Comparison of ENCODE assay signal across 10 mouse cellular contexts in genomic region chr3:52897665-52898064, GRCm38 (mm10).
DNase-seq lines count a peak whose midpoint lies in the region; ATAC-seq and TF ChIP-seq lines count a peak whose summit lies in the region.
"Had no signal": no experiment of that assay in that cellular context is flagged by ENCODE, and none has a peak within 500 bp of the region (broad histone marks: within the 10 kb centered on the region; RNA-seq: fewer than 3 reads in every experiment).

No protein-coding gene starts in this region.

- no peak overlapping the region for H3K4me2 ChIP-seq in heart, embryonic 13.5 days
- no peak overlapping the region for H3K4me2 ChIP-seq in kidney, postnatal 0 days (ENCODE audit: low read length)

- H3K4me3 ChIP-seq in heart, embryonic 13.5 days, result no peak overlapping the region
- H3K4me3 ChIP-seq in kidney, postnatal 0 days (replicated peaks; ENCODE audit: low read depth, low read length), result no peak overlapping the region
- H3K4me3 ChIP-seq in midbrain, embryonic 10.5 days, result no peak overlapping the region
- no peak overlapping the region for H3K4me3 ChIP-seq in layer of hippocampus, adult 2 months

- H3K9me3 ChIP-seq in heart, embryonic 13.5 days, result no peaks in the 10 kb centered on the region
- H3K9me3 ChIP-seq in kidney, postnatal 0 days (replicated peaks; ENCODE audit: low read length), result no peaks in the 10 kb centered on the region
- H3K9me3 ChIP-seq in midbrain, embryonic 10.5 days (replicated peaks), result no peaks in the 10 kb centered on the region

- H3K36me3 ChIP-seq in heart, embryonic 13.5 days, result no peaks in the 10 kb centered on the region
- no peaks in the 10 kb centered on the region for H3K36me3 ChIP-seq in kidney, postnatal 0 days (ENCODE audit: insufficient read depth, low read length)
- no peaks in the 10 kb centered on the region for H3K36me3 ChIP-seq in midbrain, embryonic 10.5 days

- TF ChIP-seq CTCF in kidney, postnatal 0 days (IDR thresholded peaks at IDR 0.05; ENCODE audit: low read depth), result no peak
- no peak for TF ChIP-seq CTCF in layer of hippocampus, adult 2 months (conservative IDR thresholded peaks at IDR 0.05)

- H3K9ac ChIP-seq in heart, embryonic 13.5 days, result no peak overlapping the region
- no peak overlapping the region for H3K9ac ChIP-seq in kidney, postnatal 0 days (ENCODE audit: low read depth, low read length)
- H3K9ac ChIP-seq: liver, embryonic 14.5 days had no signal

- 13% methylated on average over 4 of the region's 4 CpGs for WGBS in heart, embryonic 13.5 days
- 45% methylated on average over 4 of the region's 4 CpGs for WGBS in kidney, postnatal 0 days
- WGBS in midbrain, embryonic 10.5 days, result 76% methylated on average over 4 of the region's 4 CpGs

- peak overlapping the region; percentile 84; the same call in 1 of the 2 replicates for H3K27ac ChIP-seq in heart, embryonic 13.5 days (replicated peaks)
- no peak overlapping the region for H3K27ac ChIP-seq in kidney, postnatal 0 days
- no peak overlapping the region for H3K27ac ChIP-seq in midbrain, embryonic 10.5 days (replicated peaks)
- no peak overlapping the region for H3K27ac ChIP-seq in layer of hippocampus, adult 2 months
- H3K27ac ChIP-seq: liver, embryonic 14.5 days had no signal

- peak; percentile 69 for ATAC-seq in heart, embryonic 13.5 days (ENCODE audit: extremely low read depth, insufficient number of reproducible peaks, low FRiP score, low TSS enrichment)
- no peak for ATAC-seq in kidney, postnatal 0 days (replicated peaks; ENCODE audit: low FRiP score, low read depth)

- DNase-seq in embryo, embryonic 10 days (ENCODE audit: low spot score), result peak; percentile 17
- no peak for DNase-seq in embryo, embryonic 10.5 days (ENCODE audit: low spot score)
- peak; percentile 78 for DNase-seq in Muller cell, postnatal 12 days (ENCODE audit: inconsistent ontology term)
- peak; percentile 87 for DNase-seq in kidney, postnatal 0 days (ENCODE audit: low spot score)
- no peak for DNase-seq in layer of hippocampus, postnatal 25 days (ENCODE audit: extremely low spot score in 1 of 2, low spot score in 1 of 2)
- no peak for DNase-seq in midbrain, embryonic 10.5 days (ENCODE audit: low spot score)
- DNase-seq in layer of hippocampus, adult 2 months (ENCODE audit: low spot score in 2 of 2), result no peak
- DNase-seq: gastrocnemius, postnatal 10 days had no signal

- no peaks in the 10 kb centered on the region for H3K27me3 ChIP-seq in heart, embryonic 13.5 days (replicated peaks)
- H3K27me3 ChIP-seq in kidney, postnatal 0 days (ENCODE audit: insufficient read depth, low read length), result no peaks in the 10 kb centered on the region
- H3K27me3 ChIP-seq in midbrain, embryonic 10.5 days (ENCODE audit: low read depth, poor library complexity, severe bottlenecking), result no peaks in the 10 kb centered on the region

- peaks cover 24% of the 10 kb centered on the region for H3K4me1 ChIP-seq in heart, embryonic 13.5 days
- no peaks in the 10 kb centered on the region for H3K4me1 ChIP-seq in kidney, postnatal 0 days (replicated peaks; ENCODE audit: insufficient read depth, low read length)
- no peaks in the 10 kb centered on the region for H3K4me1 ChIP-seq in midbrain, embryonic 10.5 days

Comparison
In these comparisons a context has a peak if more than half of its experiments do, and no peak if none do; other contexts are left out.
1. DNase-seq: peak in embryo, embryonic 10 days (single experiment), Muller cell, postnatal 12 days (single experiment) and kidney, postnatal 0 days (single experiment); none in embryo, embryonic 10.5 days (single experiment), layer of hippocampus, postnatal 25 days (0 of 2), midbrain, embryonic 10.5 days (single experiment) and layer of hippocampus, adult 2 months (0 of 2).